Mouse (Mus musculus): Measurements from ENCODE around the gene Trappc5. TPM values are rescaled to one million over a fixed set of nuclear protein-coding genes. Genes with fewer than 3 reads are reported as not detected.

Gene Trappc5
- total RNA-seq, 2 experiments from 2014 or later, result 5.1 to 5.4 TPM

GRCm38 (mm10) chr8:3721041-3721440, 44.9 kb downstream of the Trappc5 start:
- no peak for ATAC-seq (replicated peaks; ENCODE audit: low FRiP score, poor library complexity, severe bottlenecking)

Other genes with a start within 250 kb of the Trappc5 start
- gene Pex11g, start 208.6 kb upstream of the Trappc5 start, total RNA-seq (2015; ENCODE audit: low replicate concordance), result 0.72 TPM in 1 of 2 replicates, not detected in the other
- gene Pex11g, start 208.6 kb upstream of the Trappc5 start, total RNA-seq (2017; ENCODE audit: low replicate concordance), result not detected in 2 replicates
- gene Tex45, start 205.4 kb upstream of the Trappc5 start, total RNA-seq (2015; ENCODE audit: low replicate concordance), result not detected in 2 replicates
- gene Tex45, start 205.4 kb upstream of the Trappc5 start, total RNA-seq (2017; ENCODE audit: low replicate concordance), result not detected in 2 replicates
- gene Zfp358, start 183.2 kb upstream of the Trappc5 start, total RNA-seq (2015; ENCODE audit: low replicate concordance), result 2.9 TPM in 1 of 2 replicates, not detected in the other
- 2.0 TPM in 1 of 2 replicates, not detected in the other for gene Zfp358, start 183.2 kb upstream of the Trappc5 start, total RNA-seq (2017; ENCODE audit: low replicate concordance)
- 45.3 and 65.2 TPM in 2 replicates for gene Mcoln1, start 175.8 kb upstream of the Trappc5 start, total RNA-seq (2015; ENCODE audit: low replicate concordance)
- gene Mcoln1, start 175.8 kb upstream of the Trappc5 start, total RNA-seq (2017; ENCODE audit: low replicate concordance), result 82.9 and 267 TPM in 2 replicates
- 110 and 131 TPM in 2 replicates for gene Pnpla6, start 160.9 kb upstream of the Trappc5 start, total RNA-seq (2015; ENCODE audit: low replicate concordance)
- gene Pnpla6, start 160.9 kb upstream of the Trappc5 start, total RNA-seq (2017; ENCODE audit: low replicate concordance), result 147 and 272 TPM in 2 replicates
- gene C330021F23Rik, start 108.3 kb upstream of the Trappc5 start, total RNA-seq (2015; ENCODE audit: low replicate concordance), result not detected in 2 replicates
- gene C330021F23Rik, start 108.3 kb upstream of the Trappc5 start, total RNA-seq (2017; ENCODE audit: low replicate concordance), result not detected in 2 replicates
- not detected in 2 replicates for gene Camsap3, start 89.0 kb upstream of the Trappc5 start, total RNA-seq (2015; ENCODE audit: low replicate concordance)
- not detected in 2 replicates for gene Camsap3, start 89.0 kb upstream of the Trappc5 start, total RNA-seq (2017; ENCODE audit: low replicate concordance)
- 8.8 and 12.3 TPM in 2 replicates for gene Xab2, start 55.0 kb upstream of the Trappc5 start, total RNA-seq (2015; ENCODE audit: low replicate concordance)
- gene Xab2, start 55.0 kb upstream of the Trappc5 start, total RNA-seq (2017; ENCODE audit: low replicate concordance), result 30.6 and 36.8 TPM in 2 replicates
- 48.6 and 125 TPM in 2 replicates for gene Pet100, start 54.8 kb upstream of the Trappc5 start, total RNA-seq (2015; ENCODE audit: low replicate concordance)
- 65.1 and 137 TPM in 2 replicates for gene Pet100, start 54.8 kb upstream of the Trappc5 start, total RNA-seq (2017; ENCODE audit: low replicate concordance)
- gene Pcp2, start 50.8 kb upstream of the Trappc5 start, total RNA-seq (2015; ENCODE audit: low replicate concordance), result not detected in 2 replicates
- not detected in 2 replicates for gene Pcp2, start 50.8 kb upstream of the Trappc5 start, total RNA-seq (2017; ENCODE audit: low replicate concordance)
- gene Stxbp2, start 45.3 kb upstream of the Trappc5 start, total RNA-seq (2015; ENCODE audit: low replicate concordance), result 32.7 and 56.9 TPM in 2 replicates
- 34.7 and 49.1 TPM in 2 replicates for gene Stxbp2, start 45.3 kb upstream of the Trappc5 start, total RNA-seq (2017; ENCODE audit: low replicate concordance)
- gene Retn, start 20.5 kb upstream of the Trappc5 start, total RNA-seq (2015; ENCODE audit: low replicate concordance), result not detected in 2 replicates
- gene Retn, start 20.5 kb upstream of the Trappc5 start, total RNA-seq (2017; ENCODE audit: low replicate concordance), result not detected in 2 replicates
- 13.4 and 36.4 TPM in 2 replicates for gene Mcemp1, start 10.5 kb upstream of the Trappc5 start, total RNA-seq (2015; ENCODE audit: low replicate concordance)
- gene Mcemp1, start 10.5 kb upstream of the Trappc5 start, total RNA-seq (2017; ENCODE audit: low replicate concordance), result 4.1 and 11.6 TPM in 2 replicates
- not detected in 2 replicates for gene Fcor, start 3.9 kb upstream of the Trappc5 start, total RNA-seq (2015; ENCODE audit: low replicate concordance)
- not detected in 2 replicates for gene Fcor, start 3.9 kb upstream of the Trappc5 start, total RNA-seq (2017; ENCODE audit: low replicate concordance)
- gene Fcer2a, start 17.9 kb downstream of the Trappc5 start, total RNA-seq (2015; ENCODE audit: low replicate concordance), result 2.9 TPM in 1 of 2 replicates, not detected in the other
- gene Fcer2a, start 17.9 kb downstream of the Trappc5 start, total RNA-seq (2017; ENCODE audit: low replicate concordance), result 1.2 TPM in 1 of 2 replicates, not detected in the other
- gene Clec4g, start 44.4 kb downstream of the Trappc5 start, total RNA-seq (2015; ENCODE audit: low replicate concordance), result not detected in 2 replicates
- not detected in 2 replicates for gene Clec4g, start 44.4 kb downstream of the Trappc5 start, total RNA-seq (2017; ENCODE audit: low replicate concordance)
- 5.4 TPM in 1 of 2 replicates, not detected in the other for gene Cd209a, start 72.7 kb downstream of the Trappc5 start, total RNA-seq (2015; ENCODE audit: low replicate concordance)
- gene Cd209a, start 72.7 kb downstream of the Trappc5 start, total RNA-seq (2017; ENCODE audit: low replicate concordance), result 3.0 and 5.1 TPM in 2 replicates
- not detected in 2 replicates for gene Cd209e, start 178.0 kb downstream of the Trappc5 start, total RNA-seq (2015; ENCODE audit: low replicate concordance)
- not detected in 2 replicates for gene Cd209e, start 178.0 kb downstream of the Trappc5 start, total RNA-seq (2017; ENCODE audit: low replicate concordance)
- gene Cd209d, start 202.3 kb downstream of the Trappc5 start, total RNA-seq (2015; ENCODE audit: low replicate concordance), result not detected in 2 replicates
- not detected in 2 replicates for gene Cd209d, start 202.3 kb downstream of the Trappc5 start, total RNA-seq (2017; ENCODE audit: low replicate concordance)

All from erythroid progenitor cell, adult 5-6 weeks (primary cell).